Mouse (Mus musculus): Measurements from ENCODE around the gene Ambn. TPM values are rescaled to one million over a fixed set of nuclear protein-coding genes. Genes with fewer than 3 reads are reported as not detected.

The Ambn gene
- not detected in 4 replicates for total RNA-seq (2023; ENCODE audit: inconsistent age)

GRCm38 (mm10) chr5:88455691-88456090, at the start of gene Ambn:
TSS of gene Ambn (plus strand) at chr5:88455991.

DNA sequence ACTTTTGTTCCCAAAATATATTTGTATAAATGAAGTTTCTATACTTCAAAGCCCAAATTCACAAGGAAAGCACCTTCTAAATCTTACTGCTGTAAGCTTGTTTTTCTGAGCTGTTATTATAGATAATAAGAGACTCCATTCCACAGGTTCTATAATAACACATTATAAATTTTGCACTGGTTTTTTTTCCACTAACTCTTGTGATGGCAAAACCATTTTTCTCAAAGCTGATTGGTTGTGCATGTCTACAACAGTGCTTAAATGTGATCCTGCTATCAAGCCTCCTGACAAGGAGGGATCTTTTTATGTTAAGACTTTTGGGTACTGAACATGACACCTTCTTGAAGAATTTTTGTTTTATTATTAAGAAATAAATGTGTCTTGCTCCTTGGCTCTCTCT, 31.9 kb downstream of the Ambn start, which contains the start of gene Enam:
Gene Enam (plus strand): TSS at position 301 of the 400 bp plus-strand sequence.

Other genes starting within 250 kb of the Ambn start
- gene Gm7714, start 187.1 kb upstream of the Ambn start, total RNA-seq (2023; ENCODE audit: inconsistent age), result not detected in 4 replicates
- not detected in 4 replicates for gene Prol1, start 138.7 kb upstream of the Ambn start, total RNA-seq (2023; ENCODE audit: inconsistent age)
- gene Amtn, start 79.9 kb upstream of the Ambn start, total RNA-seq (2023; ENCODE audit: inconsistent age), result not detected in 4 replicates
- gene Enam, start 32.0 kb downstream of the Ambn start, total RNA-seq (2023; ENCODE audit: inconsistent age), result not detected in 4 replicates
- 115 to 167 TPM (median 137 TPM) in 4 replicates for gene Jchain, start 71.9 kb downstream of the Ambn start, total RNA-seq (2023; ENCODE audit: inconsistent age)
- gene Utp3, start 98.5 kb downstream of the Ambn start, total RNA-seq (2023; ENCODE audit: inconsistent age), result 34.1 to 35.3 TPM (median 34.7 TPM) in 4 replicates
- 24.5 to 32.9 TPM (median 30.3 TPM) in 4 replicates for gene Rufy3, start 109.0 kb downstream of the Ambn start, total RNA-seq (2023; ENCODE audit: inconsistent age)
- gene Grsf1, start 220.2 kb downstream of the Ambn start, total RNA-seq (2023; ENCODE audit: inconsistent age), result 43.9 to 51.5 TPM (median 44.9 TPM) in 4 replicates

All from B cell, adult (primary cell).